Mouse (Mus musculus): ENCODE data around the gene Ghsr.

DNA sequence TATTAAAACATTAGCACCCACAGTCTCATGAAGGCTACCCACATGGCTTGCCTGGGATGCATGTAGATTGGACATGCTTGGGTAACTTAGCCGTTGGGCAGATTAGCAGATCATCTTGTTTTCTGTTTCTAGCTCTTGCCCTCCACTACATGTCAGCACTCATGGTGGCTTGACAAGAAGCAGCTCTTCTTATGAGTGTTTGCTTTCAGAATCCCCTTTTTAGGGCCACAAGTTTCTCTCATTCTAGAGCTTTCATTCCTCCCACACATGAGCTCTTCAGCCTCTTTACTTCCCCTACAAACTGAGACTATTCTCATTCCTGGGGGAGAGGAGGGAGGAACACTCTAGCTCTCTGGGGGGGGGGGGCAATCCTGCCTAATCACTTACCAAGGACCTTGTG is 18.8 kb downstream of the Ghsr start:
- TF ChIP-seq POLR2A (IDR thresholded peaks at IDR 0.05; ENCODE audit: insufficient read length, low read depth) (no peak), POLR2AphosphoS2 (IDR thresholded peaks at IDR 0.05; ENCODE audit: insufficient read length, low read depth) (no peak), E2F4 (IDR thresholded peaks at IDR 0.05; ENCODE audit: insufficient read depth) (no peak), MYOG (IDR thresholded peaks at IDR 0.05; ENCODE audit: control insufficient read depth in 1 of 3, insufficient read depth in 1 of 3, insufficient read length in 2 of 3, low read depth in 2 of 3) (no peak)
